Mouse (Mus musculus) Muller cell, postnatal 12 days (primary cell): Measurements from ENCODE around the gene Rpa2.
"Not testable (repeated sequence)": the region's sequence is repeated elsewhere in the genome, so short reads cannot be mapped to it uniquely, and the experiment has no call there.

Experiments
- DNase-seq: peaks from one replicate; pipeline ENCODE4 v3.0.0-alpha.2; 2015; ENCODE audit errors: inconsistent ontology term

Gene Rpa2

GRCm38 (mm10) chr4:132762602-132763001, 5.5 kb upstream of the Rpa2 start:
- DNase-seq: no peak

GRCm38 (mm10) chr4:132763125-132763524, 5.0 kb upstream of the Rpa2 start:
- DNase-seq: not testable (repeated sequence)

- no peak for DNase-seq
Measured at GRCm38 (mm10) chr4:132771776-132772175, 3.6 kb downstream of the Rpa2 start.

- no peak for DNase-seq
Measured at GRCm38 (mm10) chr4:132774905-132775304, 6.8 kb downstream of the Rpa2 start.

GRCm38 (mm10) chr4:132776764-132777163, 8.6 kb downstream of the Rpa2 start:
- peak; percentile 11 for DNase-seq

- no peak for DNase-seq
Measured at GRCm38 (mm10) chr4:132778562-132779201, 10.6 kb downstream of the Rpa2 start.

- no peak for DNase-seq
Measured at GRCm38 (mm10) chr4:132780288-132780687, 12.2 kb downstream of the Rpa2 start.

- DNase-seq: no peak
Measured at GRCm38 (mm10) chr4:132783732-132784131, 15.6 kb downstream of the Rpa2 start.

- DNase-seq: no peak
Measured at GRCm38 (mm10) chr4:132785228-132785627, 17.1 kb downstream of the Rpa2 start.

GRCm38 (mm10) chr4:132789731-132790130, 21.6 kb downstream of the Rpa2 start:
- no peak for DNase-seq

GRCm38 (mm10) chr4:132793322-132794004, 25.3 kb downstream of the Rpa2 start:
- DNase-seq: not testable (repeated sequence)

- no peak for DNase-seq
Measured at GRCm38 (mm10) chr4:132794028-132794427, 25.9 kb downstream of the Rpa2 start.

- DNase-seq: no peak
Measured at GRCm38 (mm10) chr4:132794760-132795159, 26.6 kb downstream of the Rpa2 start.

- no peak for DNase-seq
Measured at GRCm38 (mm10) chr4:132795171-132795570, 27.0 kb downstream of the Rpa2 start.

- DNase-seq: peak; percentile 68
Measured at GRCm38 (mm10) chr4:132796196-132796886, 28.2 kb downstream of the Rpa2 start, which contains the start of gene Themis2. Gene Themis2 (minus strand): TSS chr4:132796387.

- no peak for DNase-seq
Measured at GRCm38 (mm10) chr4:132797461-132797860, 29.3 kb downstream of the Rpa2 start.

GRCm38 (mm10) chr4:132798028-132798427, 29.9 kb downstream of the Rpa2 start:
- DNase-seq: no peak

GRCm38 (mm10) chr4:132798666-132799065, 30.5 kb downstream of the Rpa2 start:
- DNase-seq: not testable (repeated sequence)

- no peak for DNase-seq
Measured at GRCm38 (mm10) chr4:132799845-132800244, 31.7 kb downstream of the Rpa2 start.

GRCm38 (mm10) chr4:132801176-132802077, 33.3 kb downstream of the Rpa2 start:
- DNase-seq: no peak

- DNase-seq: no peak
Measured at GRCm38 (mm10) chr4:132802171-132802637, 34.1 kb downstream of the Rpa2 start.
